Mouse (Mus musculus) megakaryocyte-erythroid progenitor cell, adult 5 weeks (primary cell): ENCODE measurements around the gene Dzip1. TPM values are rescaled to one million over a fixed set of nuclear protein-coding genes. Genes with fewer than 3 reads are reported as not detected.

Source experiments
- polyA plus RNA-seq: library from polyadenylated mRNA; stranded (reverse); fragments of >175 nt; gene quantifications from 2 replicates; pipeline ENCODE4 v1.2.3, GENCODE M21; 2012

The Dzip1 gene
- 0.26 and 0.36 TPM in 2 replicates for polyA plus RNA-seq

DNA sequence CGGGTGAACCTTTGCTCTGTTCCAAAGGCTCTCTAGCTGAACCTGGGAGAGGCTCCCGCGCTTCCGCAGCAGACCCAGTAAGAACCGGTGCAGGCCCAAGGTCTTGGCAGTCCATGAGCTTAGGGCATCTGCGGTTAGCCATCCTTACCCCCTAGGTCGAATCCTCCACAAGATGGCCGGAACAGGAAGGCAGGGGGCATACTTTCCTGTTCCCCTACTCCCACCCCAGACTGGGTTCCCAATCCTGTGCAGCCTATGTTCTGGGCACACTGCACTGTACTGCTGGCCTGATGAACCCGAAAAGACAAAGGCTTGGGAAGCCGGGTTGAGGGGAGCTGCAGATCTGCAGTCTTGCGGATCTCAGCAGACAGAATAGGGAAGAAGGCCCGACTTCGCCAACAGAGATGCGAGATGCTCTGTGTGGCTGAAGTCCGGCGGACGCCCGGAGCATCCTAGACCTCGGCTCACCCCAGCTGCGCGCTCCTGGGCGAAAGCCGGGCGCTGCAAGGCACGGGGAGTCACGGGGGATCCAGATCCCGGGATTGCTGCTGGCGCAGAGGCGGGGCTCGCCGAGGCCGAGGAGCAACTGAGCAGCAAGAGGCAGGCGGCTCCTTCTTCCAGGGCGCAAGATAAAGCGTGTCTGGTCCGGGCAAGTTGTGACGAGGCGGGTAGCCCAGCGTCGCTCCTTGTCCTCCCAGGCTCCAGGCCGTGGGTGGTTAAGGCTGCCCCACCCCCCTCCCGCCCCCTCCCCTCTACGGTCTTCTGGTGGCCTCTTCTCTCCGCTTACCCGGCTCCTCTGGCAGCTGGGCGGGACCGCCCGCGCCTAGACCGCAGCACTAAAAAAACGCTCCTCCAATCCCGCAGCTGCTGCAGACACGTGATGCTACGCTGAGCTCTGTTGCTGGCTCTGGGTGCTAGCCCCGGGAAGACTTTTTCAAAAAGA is at the start of gene Dzip1:
Gene Dzip1, minus strand, starts transcription at position 788 of the 943 bp plus-strand sequence.

DNA sequence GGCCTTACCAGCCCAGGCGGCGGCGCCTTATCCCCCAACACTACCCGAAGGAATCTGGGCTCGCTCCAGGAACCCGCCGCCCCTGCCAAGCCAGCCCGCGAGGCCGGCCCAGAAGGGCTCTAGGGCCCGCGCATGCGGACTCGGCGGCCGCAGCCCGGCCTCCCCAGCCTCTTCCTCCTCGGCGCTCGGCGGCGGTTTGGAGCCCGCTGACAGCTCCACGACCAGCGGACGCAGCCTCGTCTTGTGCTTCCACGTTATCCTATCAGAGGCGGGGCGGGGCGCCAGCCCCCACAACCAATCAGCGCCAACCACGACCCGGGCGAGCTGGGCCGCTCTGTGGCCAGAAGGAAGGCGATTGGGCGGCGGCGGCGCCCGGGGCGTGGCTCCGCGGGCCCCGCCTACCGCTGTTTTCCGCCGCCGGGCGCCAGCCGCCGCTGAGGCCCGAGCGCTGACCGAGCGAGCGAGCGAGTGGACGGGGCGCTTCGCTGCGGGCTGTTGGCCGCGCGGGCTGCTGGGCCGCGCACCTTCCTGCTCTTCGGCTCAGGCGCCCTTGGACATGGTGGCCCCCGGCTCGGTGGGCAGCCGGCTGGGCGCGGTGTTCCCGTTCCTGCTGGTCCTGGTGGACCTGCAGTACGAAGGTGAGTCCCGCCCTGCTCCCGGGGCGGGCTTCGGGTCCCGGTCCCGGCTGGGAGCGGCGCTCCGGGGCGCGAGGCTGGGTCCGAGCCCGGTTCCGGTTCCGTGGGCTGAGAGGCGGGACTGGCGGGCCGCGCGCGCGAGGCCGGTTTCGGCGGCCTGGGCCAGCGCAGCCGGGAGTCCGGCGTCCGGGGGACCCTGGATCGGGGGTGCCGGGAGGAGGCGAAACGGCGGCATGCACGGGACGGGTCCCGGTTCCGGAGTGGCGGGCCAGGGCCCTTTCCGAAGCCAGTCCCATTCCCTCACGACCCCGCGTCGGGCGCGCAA is 12.6 kb upstream of the Dzip1 start, which contains the start of gene Dnajc3:
Gene Dnajc3, plus strand, starts transcription at position 444 of the 960 bp plus-strand sequence.

Other genes starting within 250 kb of the Dzip1 start
- 10.3 and 12.8 TPM in 2 replicates for gene Abcc4, start 219.2 kb downstream of the Dzip1 start, polyA plus RNA-seq
- gene Cldn10, start 137.6 kb downstream of the Dzip1 start, polyA plus RNA-seq = 0.04 and 0.06 TPM in 2 replicates
- 8.8 and 10.5 TPM in 2 replicates for gene Dnajc3, start 12.5 kb upstream of the Dzip1 start, polyA plus RNA-seq
- gene Uggt2, start 174.0 kb upstream of the Dzip1 start, polyA plus RNA-seq = 0.04 and 0.05 TPM in 2 replicates
- not detected in 2 replicates for gene Hs6st3, start 212.9 kb upstream of the Dzip1 start, polyA plus RNA-seq